Mouse (Mus musculus) thymus, adult 2 months (tissue): ENCODE results near the gene Carns1.

Experiments
- CTCF ChIP-seq: fragments of 200-500 bp; IDR thresholded peaks from 2 replicates; pipeline ENCODE4 v1.5.1; 2012; ENCODE audit warnings: mild to moderate bottlenecking, control low read depth, low read length, moderate library complexity, borderline replicate concordance; ENCODE audit not compliant: control insufficient read depth, poor library complexity, insufficient read depth; ENCODE audit errors: extremely low read depth
- POLR2A ChIP-seq: fragments of 200-500 bp; IDR thresholded peaks from 2 replicates; pipeline ENCODE4 v1.6.1; 2012; ENCODE audit warnings: mild to moderate bottlenecking, low read length, control low read depth, moderate library complexity; ENCODE audit not compliant: control insufficient read depth, poor library complexity, insufficient read depth; ENCODE audit errors: extremely low read depth

GRCm38 (mm10) chr19:4126759-4127495 lies 48.4 kb downstream of the Carns1 start:
- TF ChIP-seq CTCF: no peak
- TF ChIP-seq POLR2A: no peak
